Mouse (Mus musculus) testis, postnatal 14 days (tissue): Measurements from ENCODE around the gene Il4.

Experiments used
- DNase-seq: peaks from one replicate; pipeline ENCODE4 v3.0.0; 2021; ENCODE audit warnings: low spot score

Il4 gene

GRCm38 (mm10) chr11:53618619-53619198, at the start of gene Il4:
TSS of gene Il4 (minus strand) at chr11:53618669.
- no peak for DNase-seq

GRCm38 (mm10) chr11:53664091-53664490, 45.6 kb upstream of the Il4 start:
- DNase-seq: no peak

DNA sequence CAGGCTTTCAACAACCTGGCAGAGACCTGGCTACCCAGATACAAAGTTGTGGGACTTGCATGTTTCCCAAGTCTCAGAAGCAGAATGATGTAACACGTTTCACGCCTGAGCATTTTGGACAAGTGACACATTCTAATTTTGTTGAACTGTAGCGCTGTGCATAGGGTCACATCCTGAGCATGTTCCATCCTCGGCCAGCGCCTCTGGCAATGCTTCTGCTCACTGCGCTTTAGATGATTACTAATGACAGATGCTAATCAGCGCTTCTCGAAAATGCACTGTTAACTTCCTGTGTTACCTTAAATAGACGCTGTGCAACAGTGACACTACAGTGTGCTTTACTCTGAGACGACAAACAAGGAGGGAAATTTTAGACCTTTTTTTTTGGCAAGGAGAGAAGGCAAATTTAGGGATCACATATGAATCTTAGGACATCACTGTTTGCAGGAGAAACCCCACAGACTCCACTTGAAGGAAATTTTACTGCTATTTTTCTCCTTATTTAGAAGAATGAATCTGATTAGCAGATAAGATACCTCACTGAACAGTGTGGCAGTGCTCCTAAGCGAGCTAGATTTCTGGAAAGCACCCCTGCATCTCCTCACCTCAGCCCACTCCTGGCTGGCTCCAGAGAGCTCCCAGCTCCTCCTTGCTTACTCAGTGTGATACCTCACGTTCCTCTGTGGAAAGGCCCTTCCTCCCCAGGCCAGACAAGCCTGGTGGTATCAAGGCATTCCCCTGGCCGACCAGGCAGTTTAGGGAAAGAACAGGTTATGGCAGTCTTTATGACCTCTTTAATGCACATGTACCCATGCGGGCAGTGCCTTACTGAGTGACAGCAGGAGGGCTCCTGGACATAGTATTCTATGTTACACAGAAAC, 44.6 kb upstream of the Il4 start:
- DNase-seq: no peak

DNA sequence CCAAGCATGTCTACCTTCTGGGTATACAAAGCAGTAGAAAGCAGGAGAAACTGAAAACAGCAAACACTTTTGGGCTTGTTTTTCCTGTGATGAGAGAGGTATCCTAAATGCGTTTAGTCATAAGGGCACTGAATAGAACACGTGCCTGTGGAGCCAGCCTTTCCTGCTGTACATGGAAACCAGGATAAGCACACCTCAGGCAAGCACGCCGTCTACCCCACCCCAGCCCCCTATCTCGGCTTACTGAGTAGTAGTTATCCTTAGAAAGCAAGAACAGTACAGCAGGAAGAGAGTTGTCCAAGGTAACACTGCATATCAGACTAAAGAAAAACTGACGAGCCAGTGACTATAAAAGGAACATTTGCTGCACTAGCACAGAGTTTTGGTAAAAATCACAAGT, 39.4 kb upstream of the Il4 start:
- no peak for DNase-seq

DNA sequence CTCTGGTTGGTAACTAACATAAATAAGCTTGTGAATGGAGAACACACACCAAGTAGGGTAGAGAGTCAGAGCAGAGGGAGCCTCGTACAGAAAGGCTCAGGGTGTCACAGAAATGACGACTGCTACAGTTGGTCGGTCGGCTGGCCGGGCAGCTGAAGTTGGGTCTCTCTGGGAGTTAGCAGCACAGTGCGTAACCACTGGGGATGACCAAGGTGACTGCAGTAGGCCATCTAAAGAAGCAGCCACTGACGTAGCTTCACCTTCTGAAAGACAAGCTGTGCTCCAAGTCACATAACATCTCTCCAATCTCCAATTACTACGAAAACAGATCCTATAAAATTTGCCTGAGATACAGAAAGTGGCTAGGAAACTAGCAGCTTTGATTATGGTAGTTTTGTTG, 38.9 kb upstream of the Il4 start:
- DNase-seq: no peak

- DNase-seq: no peak
Measured at GRCm38 (mm10) chr11:53656558-53657202, 38.2 kb upstream of the Il4 start.

DNA sequence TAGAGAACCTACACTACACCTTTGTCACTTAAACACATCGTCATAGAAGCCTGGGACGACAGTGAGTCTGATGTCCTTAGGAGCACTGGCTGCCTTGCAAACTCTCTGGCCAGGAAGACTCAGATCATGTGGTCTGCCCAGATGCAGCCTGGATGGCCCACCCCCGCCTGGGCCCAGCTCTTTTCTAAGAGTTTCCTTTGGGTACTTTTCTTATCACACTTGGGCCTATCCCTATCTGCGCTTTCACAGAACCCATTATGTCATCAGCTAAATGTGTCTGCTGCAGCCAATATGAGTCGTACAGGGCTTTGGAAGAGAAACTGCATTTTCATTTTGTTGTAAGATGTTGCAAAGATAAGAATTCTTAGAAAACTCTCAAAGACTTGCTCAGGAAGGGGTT, 36.6 kb upstream of the Il4 start:
- DNase-seq: no peak

- DNase-seq: no peak
Measured at GRCm38 (mm10) chr11:53652427-53652826, 34.0 kb upstream of the Il4 start.

GRCm38 (mm10) chr11:53651441-53651840, 33.0 kb upstream of the Il4 start:
- no peak for DNase-seq

DNA sequence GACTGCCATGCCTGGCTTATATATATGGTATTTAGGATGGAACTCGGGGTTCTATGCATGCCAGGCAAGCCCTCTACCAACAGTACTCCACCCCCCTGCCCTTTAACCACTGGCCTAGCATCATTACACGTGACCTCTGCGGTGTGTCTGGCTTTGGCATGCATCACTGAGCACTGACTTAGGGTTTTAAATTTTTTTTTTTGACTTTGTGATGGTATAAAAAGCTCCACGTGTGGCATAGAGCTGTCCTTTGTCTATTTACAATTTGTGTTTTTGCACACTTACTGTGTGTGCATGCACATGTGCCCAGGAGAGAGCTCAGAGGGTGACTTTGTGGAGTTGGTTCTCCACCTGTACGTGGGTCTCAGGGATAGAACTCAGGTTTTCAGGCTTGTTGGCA, 25.5 kb upstream of the Il4 start:
- no peak for DNase-seq

DNA sequence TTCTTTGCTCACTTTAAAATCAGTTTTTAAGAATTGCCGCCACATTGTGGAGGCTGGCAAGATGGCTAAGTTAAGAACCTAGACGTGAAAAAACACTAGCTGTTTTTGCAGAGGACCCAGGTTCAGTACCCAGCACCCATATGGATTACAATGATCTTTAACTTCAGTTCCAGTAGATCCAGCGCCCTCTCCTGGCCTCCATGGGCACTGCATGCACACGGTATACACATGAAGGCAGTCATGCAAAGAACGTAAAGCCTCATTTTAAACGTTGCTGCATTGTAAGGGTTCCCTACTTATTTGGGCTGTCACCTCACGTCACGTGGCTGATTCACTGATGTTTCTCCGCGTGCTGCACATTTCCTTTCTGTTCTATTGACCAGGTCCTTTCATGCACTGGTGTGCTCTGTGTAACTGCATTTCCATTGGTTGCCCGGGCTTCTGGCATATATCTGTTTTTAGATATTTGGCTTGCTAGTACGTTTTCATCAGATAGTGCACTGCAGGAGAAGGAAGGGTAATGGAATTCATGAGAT, 24.3 kb upstream of the Il4 start:
- DNase-seq: peak; percentile 35

- DNase-seq: no peak
Measured at GRCm38 (mm10) chr11:53637803-53638260, 19.4 kb upstream of the Il4 start.

DNA sequence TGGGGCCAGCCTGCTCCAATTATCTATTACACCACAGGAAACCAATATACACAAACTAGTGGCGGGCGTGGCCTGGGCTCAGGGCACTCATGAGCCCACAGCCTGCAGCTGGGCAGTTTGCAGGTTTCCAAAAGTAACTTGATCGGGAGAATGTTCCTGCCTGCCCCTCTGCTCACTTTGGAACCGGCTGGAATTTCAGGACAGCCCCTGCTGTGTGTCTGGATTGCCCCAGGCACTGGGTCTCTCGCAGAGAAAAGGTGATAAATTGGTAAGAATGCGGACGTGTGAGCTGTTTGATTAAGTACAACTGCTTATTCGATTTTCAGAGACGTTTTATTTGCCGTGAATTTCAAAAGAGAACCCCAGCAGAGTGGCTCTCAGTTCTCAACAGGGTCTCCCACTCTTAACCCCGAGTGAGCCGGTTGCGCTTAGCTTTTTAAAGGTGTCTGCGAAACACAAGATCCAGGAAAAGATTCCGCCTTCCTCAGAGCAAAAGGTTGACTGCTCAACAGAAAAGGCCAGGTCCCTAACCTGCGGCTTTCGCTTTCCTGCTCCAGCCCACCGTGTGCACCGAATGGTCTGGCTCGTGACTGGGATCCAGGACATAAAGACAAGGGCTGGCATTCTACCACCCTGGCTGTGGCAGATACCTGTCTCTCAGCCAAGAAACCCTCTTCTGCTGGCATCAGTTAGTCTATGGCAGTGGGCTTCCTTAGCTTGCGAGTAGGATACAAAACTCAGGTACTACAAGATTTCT, 18.8 kb upstream of the Il4 start:
- no peak for DNase-seq

DNA sequence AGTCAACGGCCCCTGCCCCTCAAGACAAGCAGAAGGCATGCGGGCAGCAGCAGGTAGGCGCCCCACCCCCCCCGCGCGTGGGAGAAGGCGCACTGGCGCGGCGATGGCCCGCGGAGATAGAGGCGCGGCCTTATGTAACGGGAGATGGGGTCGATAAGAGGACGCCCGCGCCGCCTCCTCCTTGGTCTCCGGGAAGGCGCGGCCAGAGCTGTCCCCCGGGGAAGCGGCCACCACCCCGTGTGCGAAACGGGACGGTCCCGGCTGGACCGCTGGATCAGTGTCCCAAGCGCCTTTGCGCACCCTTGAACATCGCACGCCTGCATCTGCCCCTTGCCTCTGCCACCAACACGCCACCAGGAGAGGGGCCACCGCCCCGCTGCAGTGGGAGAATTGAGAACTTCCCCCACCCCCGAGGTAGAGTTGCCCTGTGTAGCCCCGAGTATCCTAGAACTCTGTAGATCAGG, 17.7 kb upstream of the Il4 start:
- no peak for DNase-seq

DNA sequence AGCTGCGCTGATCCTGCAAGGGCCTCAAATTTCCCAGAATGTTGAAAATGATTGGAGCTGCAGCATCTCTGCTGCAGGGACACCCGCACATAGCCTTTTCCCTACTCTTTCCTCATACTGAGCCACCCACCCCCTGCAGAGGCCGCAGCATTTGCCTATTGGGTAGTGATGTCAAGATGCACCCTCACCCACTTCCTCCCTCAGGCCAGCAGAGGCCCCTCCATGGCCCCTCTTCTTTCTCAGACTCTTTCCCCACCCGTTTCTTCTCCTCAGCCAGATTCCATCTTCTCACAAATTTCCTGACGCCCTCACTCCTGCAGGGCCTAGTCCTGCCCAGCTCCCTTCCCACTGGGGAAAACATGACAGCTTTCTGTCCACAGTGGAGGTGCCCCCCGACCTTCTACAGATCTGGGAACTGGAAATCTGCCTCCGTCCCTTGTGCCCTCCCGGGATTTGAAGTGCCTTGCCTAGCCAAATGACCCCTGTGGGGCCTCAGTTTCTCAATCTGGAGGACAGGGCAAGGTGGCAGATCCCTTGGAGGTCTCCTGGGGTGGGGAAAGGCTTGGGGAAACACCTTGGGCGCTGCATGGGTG, 17.2 kb upstream of the Il4 start:
- DNase-seq: no peak

- DNase-seq: no peak
Measured at GRCm38 (mm10) chr11:53634556-53634955, 16.1 kb upstream of the Il4 start, which contains the start of gene Il13. TSS of gene Il13 (minus strand) at chr11:53634702.

DNA sequence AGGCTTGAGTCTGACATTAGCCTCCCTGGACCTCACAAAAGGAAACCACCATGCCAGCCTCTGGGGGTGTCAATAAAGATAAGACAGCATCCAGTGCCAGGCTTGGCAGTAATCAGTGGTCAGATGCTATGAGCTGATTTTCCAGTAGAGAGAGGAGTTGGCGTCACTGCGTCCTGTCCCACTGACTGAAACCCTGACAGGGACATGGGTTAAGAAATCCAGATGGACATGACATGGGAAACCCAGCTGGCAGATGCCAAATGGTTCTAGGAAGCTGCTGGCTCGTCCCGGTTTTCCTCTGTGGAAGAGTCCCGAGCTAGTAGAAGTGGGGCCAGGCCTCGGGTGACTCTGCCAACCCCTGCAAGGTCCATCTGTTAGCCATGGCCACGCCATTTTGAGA, 15.2 kb upstream of the Il4 start:
- no peak for DNase-seq

GRCm38 (mm10) chr11:53632122-53632733, 13.8 kb upstream of the Il4 start:
- DNase-seq: no peak

- peak; percentile 56 for DNase-seq
Measured at GRCm38 (mm10) chr11:53627859-53628258, 9.4 kb upstream of the Il4 start.

- DNase-seq: no peak
Measured at GRCm38 (mm10) chr11:53626802-53627373, 8.4 kb upstream of the Il4 start.

DNA sequence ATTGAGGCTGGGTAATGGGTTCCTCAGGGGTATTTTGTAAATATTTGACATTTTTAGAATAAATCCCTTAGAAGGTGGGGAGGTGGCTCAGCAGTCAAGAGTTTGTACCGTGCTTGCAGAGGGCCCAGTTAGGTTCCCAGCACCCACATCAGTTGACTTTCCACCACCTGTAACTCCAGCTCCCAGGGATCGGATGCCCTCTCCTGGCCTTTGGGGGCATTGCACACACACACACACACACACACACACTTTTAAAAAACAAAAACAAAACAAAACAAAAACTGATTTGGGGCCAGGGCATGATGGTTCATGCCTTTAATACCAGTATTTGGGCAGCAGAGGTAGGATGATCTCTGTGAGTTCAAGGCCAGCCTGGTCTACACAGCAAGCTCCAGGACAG, 5.7 kb upstream of the Il4 start:
- DNase-seq: no peak
